Mouse (Mus musculus) right cerebral cortex, postnatal 10 days (tissue): ENCODE measurements at regions not wholly inside any gene's neighbourhood (a gene's known extent, or its start where the extent isn't known, plus 50 kb on each side); places are given as distances from the start of the nearest gene placed in this dataset.

Source experiments
- DNase-seq, 2 experiments: peaks; one replicate each; pipeline ENCODE4 v3.0.0; 2021; ENCODE audit warnings: low spot score in 2 of 2

- DNase-seq, result no peak
These were observed 61.7 kb upstream of the Gucy1a1 start for GRCm38 (mm10) chr3:82207321-82207720.
